Mouse (Mus musculus) midbrain, embryonic 14.5 days (tissue): Measurements from ENCODE around the gene Ccp110. TPM values are rescaled to one million over a fixed set of nuclear protein-coding genes. Genes with fewer than 3 reads are reported as not detected.
A peak's percentile ranks its signal among the peaks of the same experiment; 100 is the strongest.

ENCODE experiments used
- ATAC-seq: fragments of 200-750 bp; cut with Nextera tagmentation; 2 replicates; pipeline ENCODE4 v1.8.0; 2017; ENCODE audit warnings: moderate number of reproducible peaks, moderate library complexity; ENCODE audit not compliant: low FRiP score, low TSS enrichment
- DNase-seq: peaks from one replicate; pipeline ENCODE4 v3.0.0-alpha.2; 2015
- H3K27ac ChIP-seq: fragments of 300-500 bp; sonication (generic); replicated peaks from 2 replicates; pipeline ENCODE4 v1.5.1; 2014; ENCODE audit warnings: mild to moderate bottlenecking, low read depth, low read length, moderate library complexity
- H3K27me3 ChIP-seq: fragments of 300-500 bp; sonication (generic); 2 replicates; pipeline ENCODE4 v1.6.1; 2014; ENCODE audit warnings: low read length, control low read depth, mixed read lengths; ENCODE audit not compliant: control insufficient read depth, insufficient read depth
- H3K36me3 ChIP-seq: fragments of 300-500 bp; sonication (generic); 2 replicates; pipeline ENCODE4 v1.6.1; 2014; ENCODE audit warnings: low read length, control low read depth; ENCODE audit not compliant: control insufficient read depth, insufficient read depth
- H3K4me1 ChIP-seq: fragments of 300-500 bp; sonication (generic); 2 replicates; pipeline ENCODE4 v1.6.1; 2014; ENCODE audit warnings: mild to moderate bottlenecking, antibody characterized with exemption, low read length, control low read depth; ENCODE audit not compliant: control insufficient read depth, insufficient read depth
- H3K4me2 ChIP-seq: fragments of 300-500 bp; sonication (generic); 2 replicates; pipeline ENCODE4 v1.6.1; 2014; ENCODE audit warnings: mild to moderate bottlenecking, low read length, moderate library complexity
- H3K4me3 ChIP-seq: fragments of 300-500 bp; sonication (generic); replicated peaks from 2 replicates; pipeline ENCODE4 v1.5.1; 2014; ENCODE audit warnings: low read depth, low read length
- H3K9ac ChIP-seq: fragments of 300-500 bp; sonication (generic); replicated peaks from 2 replicates; pipeline ENCODE4 v1.6.1; 2014; ENCODE audit warnings: mild to moderate bottlenecking, low read length, moderate library complexity
- H3K9me3 ChIP-seq: fragments of 300-500 bp; sonication (generic); 2 replicates; pipeline ENCODE4 v1.6.1; 2016; ENCODE audit warnings: low read length, control low read depth, mixed read lengths; ENCODE audit not compliant: control insufficient read depth
- WGBS: fragments of 180-500 bp; shearing (Covaris S2); extraction: QIAGEN DNeasy Blood & Tissue Kit; methylation state at CpG from one replicate; pipeline ENCODE4 v1.1.7; 2014; 5-methylcytosine and 5-hydroxymethylcytosine counted together
- polyA plus RNA-seq: library from polyadenylated mRNA; unstranded; fragments of >200 nt; fragmentation: Nextera tagmentation; extraction: Ambion mirVana; gene quantifications from 2 replicates; pipeline ENCODE4 v1.2.1, GENCODE M21; 2014

Gene Ccp110
- polyA plus RNA-seq, 1 experiment from 2014 or later: 20.1 TPM

DNA sequence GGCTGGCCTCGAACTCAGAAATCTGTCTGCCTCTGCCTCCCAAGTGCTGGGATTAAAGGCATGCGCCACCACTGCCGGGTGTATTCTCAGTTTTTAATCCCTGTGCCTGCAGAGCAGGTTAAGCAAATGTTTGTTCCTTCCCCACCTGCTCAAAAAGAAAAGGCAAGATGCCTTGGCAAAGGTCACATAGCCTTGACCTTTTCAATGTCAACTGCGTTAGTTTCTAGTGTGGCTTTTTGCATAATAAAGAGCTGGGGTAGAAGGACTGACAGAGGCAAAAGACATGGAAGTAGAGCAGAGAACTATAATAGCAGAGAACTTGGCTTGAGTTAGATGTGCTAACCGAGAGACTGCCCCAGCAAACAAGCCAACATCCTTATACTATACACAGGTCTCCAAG is 1.6 kb upstream of the Ccp110 start:
- peaks cover 10% of the 10 kb centered on the region for H3K4me1 ChIP-seq
- H3K4me2 ChIP-seq: no peak overlapping the region
- DNase-seq (no peak), ATAC-seq (no peak)
- peaks cover 11% of the 10 kb centered on the region; the same call in 1 of the 2 replicates for H3K36me3 ChIP-seq
- H3K9ac ChIP-seq: no peak overlapping the region
- H3K27me3 ChIP-seq: no peaks in the 10 kb centered on the region
- WGBS: 57% methylated on average over 5 of the region's 5 CpGs
- no peak overlapping the region for H3K27ac ChIP-seq
- no peaks in the 10 kb centered on the region for H3K9me3 ChIP-seq
- H3K4me3 ChIP-seq: no peak overlapping the region

GRCm38 (mm10) chr7:118714873-118715272 is 2.5 kb downstream of the Ccp110 start:
- Histone ChIP-seq H3K4me3 (no peak overlapping the region), H3K4me1 (peaks cover 7% of the 10 kb centered on the region; the same call in 1 of the 2 replicates), H3K9me3 (no peaks in the 10 kb centered on the region), H3K27me3 (no peaks in the 10 kb centered on the region), H3K9ac (no peak overlapping the region), H3K36me3 (peaks cover 37% of the 10 kb centered on the region), H3K4me2 (no peak overlapping the region), H3K27ac (no peak overlapping the region)
- no peak for DNase-seq
- WGBS: 94% methylated on average over 1 of the region's 1 CpGs
- no peak for ATAC-seq

- ATAC-seq: no peak
- H3K9me3 ChIP-seq: no peaks in the 10 kb centered on the region
- H3K27ac ChIP-seq: no peak overlapping the region
- no peak overlapping the region for H3K4me2 ChIP-seq
- H3K4me3 ChIP-seq: no peak overlapping the region
- H3K9ac ChIP-seq: no peak overlapping the region
- peaks cover 62% of the 10 kb centered on the region for H3K36me3 ChIP-seq
- no peak for DNase-seq
- peaks cover 6% of the 10 kb centered on the region; the same call in 1 of the 2 replicates for H3K4me1 ChIP-seq
- WGBS: 98% methylated on average over 4 of the region's 4 CpGs
- H3K27me3 ChIP-seq: no peaks in the 10 kb centered on the region
Observed at GRCm38 (mm10) chr7:118718066-118718465, 5.7 kb downstream of the Ccp110 start.

GRCm38 (mm10) chr7:118723927-118724326 is 11.6 kb downstream of the Ccp110 start:
- Histone ChIP-seq H3K4me1 (no peaks in the 10 kb centered on the region), H3K9me3 (no peaks in the 10 kb centered on the region), H3K36me3 (peaks cover 82% of the 10 kb centered on the region), H3K4me2 (no peak overlapping the region), H3K4me3 (no peak overlapping the region), H3K9ac (no peak overlapping the region), H3K27ac (no peak overlapping the region), H3K27me3 (no peaks in the 10 kb centered on the region)
- ATAC-seq (no peak), DNase-seq (no peak)
- WGBS: 93% methylated on average over 9 of the region's 9 CpGs

DNA sequence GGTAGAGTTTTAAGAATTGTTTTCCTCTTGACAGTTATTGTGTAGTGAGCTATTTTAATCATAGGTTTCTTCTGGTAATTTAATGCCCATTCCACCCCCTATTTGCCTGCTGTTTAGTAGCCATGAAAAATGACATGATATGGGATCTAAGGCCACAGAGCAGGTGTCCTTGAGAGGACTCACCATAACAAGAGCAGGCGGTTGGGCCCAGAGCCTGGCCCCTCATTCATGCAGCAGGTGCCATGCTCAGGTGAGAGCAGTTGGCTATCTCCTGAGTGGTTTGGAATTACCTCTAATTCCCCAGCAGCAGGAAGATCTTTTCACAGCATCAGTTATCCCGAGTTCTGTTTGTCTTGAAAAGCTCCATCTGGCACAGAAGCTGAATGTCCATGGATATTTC is 13.1 kb downstream of the Ccp110 start:
- peaks cover 85% of the 10 kb centered on the region for H3K36me3 ChIP-seq
- no peaks in the 10 kb centered on the region for H3K4me1 ChIP-seq
- no peaks in the 10 kb centered on the region for H3K9me3 ChIP-seq
- H3K27ac ChIP-seq: no peak overlapping the region
- ATAC-seq (no peak), DNase-seq (no peak)
- H3K27me3 ChIP-seq: no peaks in the 10 kb centered on the region
- no peak overlapping the region for H3K4me3 ChIP-seq
- H3K9ac ChIP-seq: no peak overlapping the region
- 89% methylated on average over 2 of the region's 2 CpGs for WGBS
- no peak overlapping the region for H3K4me2 ChIP-seq

DNA sequence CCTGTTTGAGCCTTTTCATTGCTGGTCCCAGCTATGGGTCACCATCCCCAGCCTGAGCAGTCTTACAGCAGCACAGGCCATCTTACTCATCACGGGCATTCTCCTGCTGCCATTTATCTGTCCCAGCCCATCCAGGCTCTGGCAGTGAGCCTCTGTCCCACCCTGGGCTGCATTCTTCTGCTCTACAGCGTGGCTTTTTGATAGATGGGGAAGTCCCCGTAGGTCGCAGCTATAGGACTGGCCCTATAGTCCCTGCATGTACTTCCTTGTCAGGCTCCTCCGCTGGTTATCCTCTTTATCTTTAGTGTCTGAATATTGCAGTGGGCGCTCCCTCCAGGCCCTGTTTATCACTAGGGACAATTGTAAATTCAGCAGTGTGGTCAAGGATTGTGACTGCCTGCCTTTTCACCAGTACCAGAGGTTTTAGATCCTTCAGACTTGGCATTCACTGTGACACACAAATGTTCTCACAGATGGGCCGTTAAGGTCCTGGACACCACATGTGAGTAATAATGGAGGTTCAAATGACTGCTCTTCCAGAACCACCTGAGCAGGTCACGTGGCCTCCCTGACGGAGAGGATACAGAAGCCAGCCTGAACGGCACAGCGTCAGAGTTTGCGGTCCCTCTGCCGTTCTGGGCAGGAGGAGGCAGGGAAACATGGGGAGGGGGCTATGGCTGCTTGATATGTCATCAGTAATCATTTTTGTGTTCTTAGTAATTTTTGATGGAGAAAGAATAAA is 16.7 kb downstream of the Ccp110 start:
- Histone ChIP-seq H3K4me3 (no peak overlapping the region), H3K4me1 (no peaks in the 10 kb centered on the region), H3K4me2 (no peak overlapping the region), H3K27me3 (no peaks in the 10 kb centered on the region), H3K36me3 (peaks cover 91% of the 10 kb centered on the region), H3K9ac (no peak overlapping the region), H3K27ac (no peak overlapping the region), H3K9me3 (no peaks in the 10 kb centered on the region)
- DNase-seq (no peak), ATAC-seq (no peak)
- 94% methylated on average over 13 of the region's 13 CpGs for WGBS

DNA sequence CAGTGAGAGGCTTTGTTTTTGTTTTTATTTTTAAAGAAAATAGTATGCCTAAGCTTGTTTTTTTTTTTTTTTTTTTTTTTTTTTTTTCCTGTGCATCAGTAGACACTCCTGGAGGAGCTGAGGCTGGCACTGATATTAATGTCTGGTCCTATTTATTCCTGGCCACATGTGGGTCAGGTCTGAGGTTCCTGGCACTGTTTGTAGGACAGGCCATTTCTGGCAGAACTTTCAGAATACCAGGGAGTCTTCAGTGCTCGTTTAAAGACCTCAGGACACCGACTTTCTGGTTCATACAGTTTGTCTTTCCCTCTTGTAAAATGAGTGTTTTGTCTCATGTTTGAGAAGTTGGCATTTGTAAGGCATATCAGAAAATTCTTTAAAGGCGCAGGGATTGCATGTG is 19.4 kb downstream of the Ccp110 start:
- Histone ChIP-seq H3K9ac (no peak overlapping the region), H3K27ac (no peak overlapping the region), H3K4me3 (no peak overlapping the region), H3K4me2 (no peak overlapping the region), H3K9me3 (no peaks in the 10 kb centered on the region), H3K36me3 (peaks cover 87% of the 10 kb centered on the region), H3K27me3 (no peaks in the 10 kb centered on the region), H3K4me1 (no peaks in the 10 kb centered on the region)
- ATAC-seq (no peak), DNase-seq (no peak)
- 95% methylated on average over 3 of the region's 3 CpGs for WGBS

DNA sequence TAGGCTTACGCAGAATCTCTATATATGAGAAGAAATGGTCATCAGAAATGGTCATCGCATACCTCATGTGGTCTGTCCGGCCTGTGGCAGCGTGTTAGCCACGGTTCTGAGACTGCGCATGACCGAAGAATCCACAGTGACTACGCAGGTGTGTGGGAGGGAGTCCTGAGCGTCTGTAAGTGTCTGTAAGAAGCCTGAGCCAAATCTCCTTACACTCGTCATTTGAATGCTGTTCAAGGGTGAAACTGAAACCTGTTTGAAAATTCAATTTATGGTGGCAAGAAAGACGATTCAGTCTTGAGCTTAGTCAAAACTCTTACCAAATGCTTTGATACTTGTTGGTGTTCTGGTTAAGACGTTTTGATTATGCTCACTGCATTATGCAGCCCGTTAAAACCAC is 20.9 kb downstream of the Ccp110 start:
- Histone ChIP-seq H3K27ac (no peak overlapping the region), H3K4me2 (no peak overlapping the region), H3K4me3 (no peak overlapping the region), H3K27me3 (no peaks in the 10 kb centered on the region), H3K36me3 (peaks cover 81% of the 10 kb centered on the region), H3K9me3 (no peaks in the 10 kb centered on the region), H3K9ac (no peak overlapping the region), H3K4me1 (no peaks in the 10 kb centered on the region)
- DNase-seq (no peak), ATAC-seq (no peak)
- 95% methylated on average over 13 of the region's 13 CpGs for WGBS

DNA sequence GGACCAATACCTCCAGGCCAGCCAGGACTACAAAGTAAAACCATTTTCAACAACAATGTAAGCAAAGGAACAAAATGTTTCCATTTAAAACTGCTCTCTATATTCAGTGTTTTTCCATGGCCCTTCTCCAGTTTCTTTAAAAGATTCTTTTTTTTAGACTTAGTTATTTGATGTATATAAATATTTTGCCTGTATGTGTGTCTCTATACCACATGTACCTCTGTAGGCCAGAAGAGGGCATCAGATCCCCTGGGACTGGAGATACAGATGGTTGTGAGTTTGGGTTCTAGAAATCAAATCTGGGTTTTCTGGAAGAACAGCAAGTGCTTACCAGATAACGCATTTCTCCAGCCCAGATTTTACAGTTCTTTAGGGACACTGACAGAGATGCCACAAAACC is 26.4 kb downstream of the Ccp110 start:
- ATAC-seq: no peak
- H3K4me1 ChIP-seq: peaks cover 10% of the 10 kb centered on the region
- H3K36me3 ChIP-seq: peaks cover 33% of the 10 kb centered on the region
- no peak overlapping the region for H3K9ac ChIP-seq
- no peak overlapping the region for H3K4me2 ChIP-seq
- DNase-seq: peak; percentile 4
- WGBS: 68% methylated on average over 1 of the region's 1 CpGs
- no peaks in the 10 kb centered on the region for H3K27me3 ChIP-seq
- no peaks in the 10 kb centered on the region for H3K9me3 ChIP-seq
- no peak overlapping the region for H3K27ac ChIP-seq
- H3K4me3 ChIP-seq: no peak overlapping the region
